Mouse (Mus musculus) intestine, embryonic 15.5 days (tissue): ENCODE measurements at regions not wholly inside any gene's neighbourhood (a gene's known extent, or its start where the extent isn't known, plus 50 kb on each side); places are given as distances from the start of the nearest gene placed in this dataset.
A peak's percentile ranks its signal among the peaks of the same experiment; 100 is the strongest.

Experiments used
- ATAC-seq: fragments of 200-750 bp; cut with Nextera tagmentation; 2 replicates; pipeline ENCODE4 v1.8.0; 2017; ENCODE audit warnings: moderate TSS enrichment, moderate library complexity
- H3K27ac ChIP-seq: fragments of 300-500 bp; sonication (generic); 2 replicates; pipeline ENCODE4 v1.5.1; 2015; ENCODE audit warnings: mild to moderate bottlenecking, inconsistent platforms
- H3K27me3 ChIP-seq: fragments of 300-500 bp; sonication (generic); replicated peaks from 2 replicates; pipeline ENCODE4 v1.6.1; 2015; ENCODE audit warnings: inconsistent platforms
- H3K36me3 ChIP-seq: fragments of 300-500 bp; sonication (generic); 2 replicates; pipeline ENCODE4 v1.6.1; 2015; ENCODE audit warnings: inconsistent platforms
- H3K4me1 ChIP-seq: fragments of 300-500 bp; sonication (generic); replicated peaks from 2 replicates; pipeline ENCODE4 v1.6.1; 2015; ENCODE audit warnings: inconsistent platforms
- H3K4me2 ChIP-seq: fragments of 300-500 bp; sonication (generic); replicated peaks from 2 replicates; pipeline ENCODE4 v1.6.1; 2015; ENCODE audit warnings: mild to moderate bottlenecking, inconsistent platforms
- H3K4me3 ChIP-seq: fragments of 300-500 bp; sonication (generic); replicated peaks from 2 replicates; pipeline ENCODE4 v1.5.1; 2015; ENCODE audit warnings: inconsistent platforms
- H3K9ac ChIP-seq: fragments of 300-500 bp; sonication (generic); 2 replicates; pipeline ENCODE4 v1.6.1; 2015; ENCODE audit warnings: inconsistent platforms
- H3K9me3 ChIP-seq: fragments of 300-500 bp; sonication (generic); 2 replicates; pipeline ENCODE4 v1.6.1; 2016; ENCODE audit warnings: inconsistent platforms
- WGBS: fragments of 180-500 bp; shearing (Covaris S2); methylation state at CpG from one replicate; pipeline ENCODE4 v1.1.7; 2015; 5-methylcytosine and 5-hydroxymethylcytosine counted together

GRCm38 (mm10) chr19:56131556-56131955, 155.4 kb upstream of the Habp2 start:
- no peak overlapping the region for H3K4me2 ChIP-seq
- no peak overlapping the region for H3K4me3 ChIP-seq
- ATAC-seq, result no peak
- H3K36me3 ChIP-seq, result no peaks in the 10 kb centered on the region
- no peak overlapping the region for H3K9ac ChIP-seq
- no peaks in the 10 kb centered on the region for H3K27me3 ChIP-seq
- H3K4me1 ChIP-seq, result no peaks in the 10 kb centered on the region
- no peaks in the 10 kb centered on the region for H3K9me3 ChIP-seq
- 66% methylated on average over 5 of the region's 5 CpGs for WGBS
- no peak overlapping the region for H3K27ac ChIP-seq

- no peaks in the 10 kb centered on the region for H3K4me1 ChIP-seq
- H3K36me3 ChIP-seq, result no peaks in the 10 kb centered on the region
- no peak overlapping the region for H3K9ac ChIP-seq
- ATAC-seq, result no peak
- H3K27ac ChIP-seq, result no peak overlapping the region
- no peak overlapping the region for H3K4me3 ChIP-seq
- H3K9me3 ChIP-seq, result no peaks in the 10 kb centered on the region
- H3K27me3 ChIP-seq, result no peaks in the 10 kb centered on the region
- no peak overlapping the region for H3K4me2 ChIP-seq
- WGBS, result 44% methylated on average over 7 of the region's 7 CpGs
Observed at GRCm38 (mm10) chr19:56132911-56133562, 153.9 kb upstream of the Habp2 start.

GRCm38 (mm10) chr19:56133565-56133964, 153.4 kb upstream of the Habp2 start:
- no peak for ATAC-seq
- Histone ChIP-seq H3K9ac (no peak overlapping the region), H3K27me3 (no peaks in the 10 kb centered on the region), H3K27ac (no peak overlapping the region), H3K9me3 (no peaks in the 10 kb centered on the region), H3K4me1 (no peaks in the 10 kb centered on the region), H3K4me3 (no peak overlapping the region), H3K4me2 (no peak overlapping the region), H3K36me3 (no peaks in the 10 kb centered on the region)
- 27% methylated on average over 5 of the region's 5 CpGs for WGBS

GRCm38 (mm10) chr19:56134081-56134818, 152.7 kb upstream of the Habp2 start:
- H3K36me3 ChIP-seq, result no peaks in the 10 kb centered on the region
- no peak overlapping the region for H3K4me3 ChIP-seq
- H3K27me3 ChIP-seq, result no peaks in the 10 kb centered on the region
- peak; percentile 81 for ATAC-seq
- H3K4me2 ChIP-seq, result peak overlapping the region; percentile 32; the same call in 1 of the 2 replicates
- H3K9ac ChIP-seq, result no peak overlapping the region
- H3K9me3 ChIP-seq, result no peaks in the 10 kb centered on the region
- H3K4me1 ChIP-seq, result no peaks in the 10 kb centered on the region
- no peak overlapping the region for H3K27ac ChIP-seq
- WGBS, result 18% methylated on average over 17 of the region's 17 CpGs

- WGBS, result 72% methylated on average over 7 of the region's 7 CpGs
- Histone ChIP-seq H3K36me3 (no peaks in the 10 kb centered on the region), H3K9ac (no peak overlapping the region), H3K4me1 (no peaks in the 10 kb centered on the region), H3K4me2 (no peak overlapping the region), H3K9me3 (no peaks in the 10 kb centered on the region), H3K4me3 (no peak overlapping the region), H3K27me3 (no peaks in the 10 kb centered on the region), H3K27ac (no peak overlapping the region)
- ATAC-seq, result no peak
Observed at GRCm38 (mm10) chr19:56135306-56135928, 151.5 kb upstream of the Habp2 start.

- no peaks in the 10 kb centered on the region for H3K27me3 ChIP-seq
- no peak overlapping the region for H3K4me3 ChIP-seq
- 76% methylated on average over 2 of the region's 2 CpGs for WGBS
- H3K27ac ChIP-seq, result no peak overlapping the region
- no peak overlapping the region for H3K4me2 ChIP-seq
- H3K9ac ChIP-seq, result no peak overlapping the region
- ATAC-seq, result no peak
- no peaks in the 10 kb centered on the region for H3K4me1 ChIP-seq
- no peaks in the 10 kb centered on the region for H3K36me3 ChIP-seq
- no peaks in the 10 kb centered on the region for H3K9me3 ChIP-seq
Observed at GRCm38 (mm10) chr19:56140540-56140939, 146.4 kb upstream of the Habp2 start.

GRCm38 (mm10) chr19:56144221-56144620, 142.7 kb upstream of the Habp2 start:
- H3K9me3 ChIP-seq, result no peaks in the 10 kb centered on the region
- no peak overlapping the region for H3K4me3 ChIP-seq
- H3K36me3 ChIP-seq, result no peaks in the 10 kb centered on the region
- H3K9ac ChIP-seq, result no peak overlapping the region
- ATAC-seq, result no peak
- WGBS, result 80% methylated on average over 5 of the region's 5 CpGs
- H3K27ac ChIP-seq, result no peak overlapping the region
- H3K27me3 ChIP-seq, result no peaks in the 10 kb centered on the region
- no peak overlapping the region for H3K4me2 ChIP-seq
- H3K4me1 ChIP-seq, result no peaks in the 10 kb centered on the region

- 74% methylated on average over 6 of the region's 6 CpGs for WGBS
- no peak overlapping the region for H3K4me3 ChIP-seq
- H3K9me3 ChIP-seq, result no peaks in the 10 kb centered on the region
- no peak for ATAC-seq
- H3K4me2 ChIP-seq, result no peak overlapping the region
- no peaks in the 10 kb centered on the region for H3K4me1 ChIP-seq
- no peak overlapping the region for H3K27ac ChIP-seq
- no peaks in the 10 kb centered on the region for H3K27me3 ChIP-seq
- H3K36me3 ChIP-seq, result no peaks in the 10 kb centered on the region
- H3K9ac ChIP-seq, result no peak overlapping the region
Observed at GRCm38 (mm10) chr19:56157120-56157519, 129.8 kb upstream of the Habp2 start.

GRCm38 (mm10) chr19:56162156-56162555, 124.8 kb upstream of the Habp2 start:
- H3K27ac ChIP-seq, result no peak overlapping the region
- WGBS, result 86% methylated on average over 3 of the region's 3 CpGs
- H3K4me3 ChIP-seq, result no peak overlapping the region
- H3K36me3 ChIP-seq, result no peaks in the 10 kb centered on the region
- no peaks in the 10 kb centered on the region for H3K9me3 ChIP-seq
- no peak for ATAC-seq
- no peaks in the 10 kb centered on the region for H3K4me1 ChIP-seq
- H3K27me3 ChIP-seq, result no peaks in the 10 kb centered on the region
- H3K9ac ChIP-seq, result no peak overlapping the region
- no peak overlapping the region for H3K4me2 ChIP-seq

- 74% methylated on average over 5 of the region's 5 CpGs for WGBS
- H3K4me2 ChIP-seq, result no peak overlapping the region
- H3K9ac ChIP-seq, result no peak overlapping the region
- no peak overlapping the region for H3K4me3 ChIP-seq
- no peaks in the 10 kb centered on the region for H3K36me3 ChIP-seq
- H3K4me1 ChIP-seq, result no peaks in the 10 kb centered on the region
- H3K27me3 ChIP-seq, result no peaks in the 10 kb centered on the region
- no peaks in the 10 kb centered on the region for H3K9me3 ChIP-seq
- no peak overlapping the region for H3K27ac ChIP-seq
- ATAC-seq, result no peak
Observed at GRCm38 (mm10) chr19:56169133-56169997, 117.6 kb upstream of the Habp2 start.

DNA sequence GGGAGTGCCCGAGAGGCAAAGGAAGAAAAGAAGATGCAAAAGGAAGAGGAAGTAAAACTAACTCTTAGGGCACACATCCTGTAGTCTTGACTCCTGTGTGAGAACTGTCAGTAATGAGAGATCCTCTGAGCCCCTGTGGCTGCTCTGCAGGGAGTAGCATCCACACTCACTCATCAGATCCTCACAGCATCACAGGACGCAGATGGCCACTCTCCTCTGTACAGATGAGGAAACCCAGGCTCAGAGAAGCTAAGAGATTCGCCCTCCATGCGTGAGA, 117.0 kb upstream of the Habp2 start:
- no peaks in the 10 kb centered on the region for H3K36me3 ChIP-seq
- H3K27me3 ChIP-seq, result no peaks in the 10 kb centered on the region
- H3K4me3 ChIP-seq, result no peak overlapping the region
- no peak overlapping the region for H3K27ac ChIP-seq
- H3K9ac ChIP-seq, result no peak overlapping the region
- ATAC-seq, result no peak
- H3K4me2 ChIP-seq, result no peak overlapping the region
- no peaks in the 10 kb centered on the region for H3K9me3 ChIP-seq
- WGBS, result 77% methylated on average over 4 of the region's 4 CpGs
- no peaks in the 10 kb centered on the region for H3K4me1 ChIP-seq

- Histone ChIP-seq H3K27ac (no peak overlapping the region), H3K4me3 (no peak overlapping the region), H3K9me3 (no peaks in the 10 kb centered on the region), H3K36me3 (no peaks in the 10 kb centered on the region), H3K4me1 (no peaks in the 10 kb centered on the region), H3K4me2 (no peak overlapping the region), H3K9ac (no peak overlapping the region), H3K27me3 (no peaks in the 10 kb centered on the region)
- WGBS, result 62% methylated on average over 5 of the region's 5 CpGs
- no peak for ATAC-seq
Observed at GRCm38 (mm10) chr19:56172454-56172853, 114.5 kb upstream of the Habp2 start.
